Mouse (Mus musculus) myocyte (in vitro differentiated cells): ENCODE results near the gene Dppa5a. TPM values are rescaled to one million over a fixed set of nuclear protein-coding genes. Genes with fewer than 3 reads are reported as not detected.

Experiments
- H3K27me3 ChIP-seq: one replicate; pipeline ENCODE4 v1.6.1; 2011; ENCODE audit not compliant: control insufficient read depth, insufficient read depth, insufficient read length
- H3K36me3 ChIP-seq: one replicate; pipeline ENCODE4 v1.6.1; 2011; ENCODE audit not compliant: control insufficient read depth, insufficient read depth
- H3K4me2 ChIP-seq: one replicate; pipeline ENCODE4 v1.6.1; 2011; ENCODE audit warnings: low read depth, control low read depth
- H3K4me3 ChIP-seq: one replicate; pipeline ENCODE4 v1.5.1; 2011; ENCODE audit warnings: mild to moderate bottlenecking, control low read depth, moderate library complexity
- H3K79me2 ChIP-seq: one replicate; pipeline ENCODE4 v1.6.1; 2011; ENCODE audit not compliant: control insufficient read depth, insufficient read depth
- H3ac ChIP-seq: one replicate; pipeline ENCODE4 v1.6.1; 2011; ENCODE audit not compliant: control insufficient read depth, insufficient read length
- E2F4 ChIP-seq: IDR thresholded peaks from one replicate; pipeline ENCODE4 v1.6.1; 2011; ENCODE audit warnings: mild to moderate bottlenecking, control low read depth, moderate library complexity; ENCODE audit not compliant: insufficient read depth
- MYOD1 ChIP-seq, 3 experiments: IDR thresholded peaks; one replicate each; pipeline ENCODE4 v1.6.1; 2011; ENCODE audit warnings: control low read depth in 2 of 3, low read depth in 2 of 3, mild to moderate bottlenecking in 2 of 3, moderate library complexity in 1 of 3; ENCODE audit not compliant: insufficient read length in 2 of 3, control insufficient read depth in 1 of 3
- MYOG ChIP-seq, 3 experiments: IDR thresholded peaks; one replicate each; pipeline ENCODE4 v1.6.1; 2011; ENCODE audit warnings: control low read depth in 2 of 3, low read depth in 2 of 3, mild to moderate bottlenecking in 2 of 3; ENCODE audit not compliant: insufficient read length in 2 of 3, control insufficient read depth in 1 of 3, insufficient read depth in 1 of 3
- TCF3 ChIP-seq: IDR thresholded peaks from one replicate; pipeline ENCODE4 v1.6.1; 2011; ENCODE audit warnings: low read depth, control low read depth; ENCODE audit not compliant: insufficient read length
- polyA plus RNA-seq: library from polyadenylated mRNA; unstranded; fragments of >200 nt; fragmentation: generic; extraction: Trizol; gene quantifications from one replicate; pipeline ENCODE4 v1.2.1, GENCODE M21; 2012; ENCODE audit warnings: missing spikeins

The Dppa5a gene
- polyA plus RNA-seq, 1 experiment, result not detected

DNA sequence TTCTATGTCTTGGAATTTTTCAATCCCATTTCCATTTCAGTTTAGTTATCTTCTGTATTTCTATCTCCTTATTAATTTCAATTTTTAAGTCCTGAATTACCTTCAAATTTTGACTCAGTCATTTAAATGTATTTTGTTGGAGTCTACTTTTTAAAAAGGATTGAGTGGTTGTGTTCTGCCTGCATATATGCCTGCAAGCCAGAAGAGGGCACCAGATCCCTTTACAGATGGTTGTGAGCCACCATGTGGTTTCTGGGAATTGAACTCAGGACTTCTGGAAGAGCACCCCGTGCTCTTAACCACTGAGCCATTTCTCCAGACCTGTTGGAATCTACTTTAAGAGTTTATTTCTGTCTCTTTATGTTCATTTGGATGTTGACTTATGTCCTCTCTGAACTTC is 48.5 kb downstream of the Dppa5a start:
- Histone ChIP-seq H3K4me2 (no peak overlapping the region), H3ac (no peak overlapping the region), H3K36me3 (no peaks in the 10 kb centered on the region), H3K4me3 (no peak overlapping the region), H3K79me2 (no peaks in the 10 kb centered on the region), H3K27me3 (no peaks in the 10 kb centered on the region)
- TF ChIP-seq E2F4, result no peak
- TF ChIP-seq MYOG (IDR thresholded peaks at IDR 0.05; ENCODE audit: control insufficient read depth in 1 of 3, insufficient read depth in 1 of 3, insufficient read length in 2 of 3, low read depth in 2 of 3), result no peak
- no peak for TF ChIP-seq TCF3
- TF ChIP-seq MYOD1 (IDR thresholded peaks at IDR 0.05; ENCODE audit: control insufficient read depth in 1 of 3, insufficient read length in 2 of 3, low read depth in 2 of 3), result no peak

Other genes with a start within 250 kb of the Dppa5a start
- 28.1 TPM for gene Gsta4, start 185.4 kb downstream of the Dppa5a start, polyA plus RNA-seq
- gene Gsta1, start 137.5 kb downstream of the Dppa5a start, polyA plus RNA-seq, result 0.61 TPM
- 0.07 TPM for gene Gm3776, start 111.0 kb downstream of the Dppa5a start, polyA plus RNA-seq
- gene Gm10639, start 78.3 kb downstream of the Dppa5a start, polyA plus RNA-seq, result 0.18 TPM
- gene Omt2a, start 53.4 kb downstream of the Dppa5a start, polyA plus RNA-seq, result not detected
- not detected for gene Omt2b, start 40.6 kb downstream of the Dppa5a start, polyA plus RNA-seq
- gene Gsta2, start 12.4 kb downstream of the Dppa5a start, polyA plus RNA-seq, result 0.20 TPM
- 0.01 TPM for gene Ooep, start 10.5 kb upstream of the Dppa5a start, polyA plus RNA-seq
- not detected for gene Ddx43, start 27.6 kb upstream of the Dppa5a start, polyA plus RNA-seq
- 0.56 TPM for gene Cgas, start 75.1 kb upstream of the Dppa5a start, polyA plus RNA-seq
- gene Mto1, start 80.0 kb upstream of the Dppa5a start, polyA plus RNA-seq, result 10.8 TPM
- gene Gm17324, start 80.6 kb upstream of the Dppa5a start, polyA plus RNA-seq, result 0.13 TPM
- gene Eef1a1, start 121.0 kb upstream of the Dppa5a start, polyA plus RNA-seq, result 8,203 TPM
- gene Slc17a5, start 219.9 kb upstream of the Dppa5a start, polyA plus RNA-seq, result 4.7 TPM
- 5.3 TPM for gene Cd109, start 247.4 kb upstream of the Dppa5a start, polyA plus RNA-seq